Comparison of ENCODE assay signal across 8 mouse cellular contexts in genomic region chr6:127149303-127149943, GRCm38 (mm10). TPM values are rescaled to one million over a fixed set of nuclear protein-coding genes. Genes with fewer than 3 reads are reported as not detected.
DNase-seq lines count a peak whose midpoint lies in the region; ATAC-seq and TF ChIP-seq lines count a peak whose summit lies in the region.

No protein-coding gene starts in this region.

- peak; percentile 15 for DNase-seq in kidney, adult 2 months
- no peak for DNase-seq in kidney, adult 8-10 months
- peak; percentile 52 for DNase-seq in Muller cell, postnatal 12 days (ENCODE audit: inconsistent ontology term)
- peak; percentile 50 for DNase-seq in lung, postnatal 0 days (ENCODE audit: low spot score)
- DNase-seq in c-Kit-positive CD71-positive TER-119-positive erythroid progenitor cells, embryonic 14.5 days (ENCODE audit: low spot score): no peak

- no peak for TF ChIP-seq CTCF in kidney, adult 2 months (conservative IDR thresholded peaks at IDR 0.05; ENCODE audit: insufficient read depth, insufficient read length, low read depth, low read length)
- no peak for TF ChIP-seq CTCF in lung, postnatal 0 days (IDR thresholded peaks at IDR 0.05)

- H3K4me1 ChIP-seq in kidney, adult 2 months (ENCODE audit: control insufficient read depth, insufficient read depth, low read length): peaks cover 5% of the 10 kb centered on the region; the same call in 1 of the 2 replicates
- peaks cover 81% of the 10 kb centered on the region for H3K4me1 ChIP-seq in forebrain, embryonic 13.5 days
- H3K4me1 ChIP-seq in lung, postnatal 0 days (ENCODE audit: insufficient read depth, low read depth, low read length): peaks cover 32% of the 10 kb centered on the region; the same call in 1 of the 2 replicates
- peaks cover 42% of the 10 kb centered on the region for H3K4me1 ChIP-seq in stomach, embryonic 14.5 days (ENCODE audit: control insufficient read depth, insufficient read depth, low read length)

- H3K9me3 ChIP-seq in forebrain, embryonic 13.5 days (replicated peaks): no peaks in the 10 kb centered on the region
- H3K9me3 ChIP-seq in lung, postnatal 0 days (ENCODE audit: low read length): no peaks in the 10 kb centered on the region
- H3K9me3 ChIP-seq in stomach, embryonic 14.5 days (ENCODE audit: control insufficient read depth, low read depth, low read length): no peaks in the 10 kb centered on the region

- H3K36me3 ChIP-seq in kidney, adult 2 months (ENCODE audit: control insufficient read depth, insufficient read depth, low read length): no peaks in the 10 kb centered on the region
- peaks cover 28% of the 10 kb centered on the region for H3K36me3 ChIP-seq in forebrain, embryonic 13.5 days (ENCODE audit: poor library complexity, severe bottlenecking)
- no peaks in the 10 kb centered on the region for H3K36me3 ChIP-seq in lung, postnatal 0 days (ENCODE audit: insufficient read depth, low read length)
- H3K36me3 ChIP-seq in stomach, embryonic 14.5 days (ENCODE audit: control insufficient read depth, insufficient read depth, low read length): peaks cover 24% of the 10 kb centered on the region

- WGBS in kidney, adult 2 months: 1% methylated on average over 30 of the region's 30 CpGs
- WGBS in forebrain, embryonic 13.5 days: under 1% methylated on average over 30 of the region's 30 CpGs
- WGBS in lung, postnatal 0 days: under 1% methylated on average over 30 of the region's 30 CpGs
- under 1% methylated on average over 30 of the region's 30 CpGs for WGBS in stomach, embryonic 14.5 days

- TF ChIP-seq POLR2A in kidney, adult 2 months (IDR thresholded peaks at IDR 0.05; ENCODE audit: low read depth, low read length): no peak

- H3K9ac ChIP-seq in forebrain, embryonic 13.5 days: peak overlapping the region; percentile 95
- H3K9ac ChIP-seq in lung, postnatal 0 days (replicated peaks; ENCODE audit: low read depth): peak overlapping the region; percentile 84
- H3K9ac ChIP-seq in stomach, embryonic 14.5 days (replicated peaks; ENCODE audit: low read depth, low read length): peak overlapping the region; percentile 89

- ATAC-seq in forebrain, embryonic 13.5 days: no peak
- ATAC-seq in inflammation-experienced regulatory T-cells, adult 6 months: peak; percentile 6
- no peak for ATAC-seq in lung, postnatal 0 days
- ATAC-seq in stomach, embryonic 14.5 days (ENCODE audit: insufficient number of reproducible peaks, insufficient read depth, low FRiP score, low read depth): no peak

- no peak for TF ChIP-seq EP300 in lung, postnatal 0 days (IDR thresholded peaks at IDR 0.05)

- peak overlapping the region; percentile 91 for H3K4me2 ChIP-seq in forebrain, embryonic 13.5 days
- peak overlapping the region; percentile 90 for H3K4me2 ChIP-seq in lung, postnatal 0 days (replicated peaks; ENCODE audit: low read depth, low read length)
- H3K4me2 ChIP-seq in stomach, embryonic 14.5 days (replicated peaks; ENCODE audit: low read depth, low read length): peak overlapping the region; percentile 88

- H3K4me3 ChIP-seq in kidney, adult 2 months (ENCODE audit: insufficient read depth, low read depth, low read length): peak overlapping the region; percentile 55
- peak overlapping the region; percentile 78 for H3K4me3 ChIP-seq in forebrain, embryonic 13.5 days
- peak overlapping the region; percentile 75 for H3K4me3 ChIP-seq in lung, postnatal 0 days (ENCODE audit: low read depth, low read length)
- peak overlapping the region; percentile 89 for H3K4me3 ChIP-seq in stomach, embryonic 14.5 days (ENCODE audit: low read depth, low read length)

- H3K27ac ChIP-seq in kidney, adult 2 months (ENCODE audit: insufficient read depth, low read depth, low read length): peak overlapping the region; percentile 27
- H3K27ac ChIP-seq in forebrain, embryonic 13.5 days: peak overlapping the region; percentile 78
- H3K27ac ChIP-seq in lung, postnatal 0 days (ENCODE audit: low read length): peak overlapping the region; percentile 59
- peak overlapping the region; percentile 90 for H3K27ac ChIP-seq in stomach, embryonic 14.5 days (ENCODE audit: low read length)

- H3K27me3 ChIP-seq in kidney, adult 2 months (replicated peaks; ENCODE audit: control insufficient read depth, insufficient read depth, low read length): peaks cover 1% of the 10 kb centered on the region
- H3K27me3 ChIP-seq in forebrain, embryonic 13.5 days: peaks cover 18% of the 10 kb centered on the region
- no peaks in the 10 kb centered on the region for H3K27me3 ChIP-seq in lung, postnatal 0 days (replicated peaks; ENCODE audit: insufficient read depth, low read length)
- no peaks in the 10 kb centered on the region for H3K27me3 ChIP-seq in stomach, embryonic 14.5 days (ENCODE audit: control insufficient read depth, insufficient read depth, low read length)

RNA-seq across cellular contexts. Expression of gene Ccnd2, which starts 2.6 kb away (rescaled TPM):
- polyA plus RNA-seq in kidney, adult 2 months (2012; rRNA removed): 18.8 and 27.7 TPM in 2 replicates
- polyA plus RNA-seq in forebrain, embryonic 13.5 days (2015; fragmentation: Nextera tagmentation; extraction: Ambion mirVana): 1,785 and 2,054 TPM in 2 replicates
- 100 to 1,000 TPM; 622 to 765 (median 747) TPM for polyA plus RNA-seq in inflammation-experienced regulatory T-cells, adult 6 months (2017; shearing (Covaris generic))
- polyA plus RNA-seq in lung, postnatal 0 days (2015; fragmentation: Nextera tagmentation; extraction: Ambion mirVana): 286 and 310 TPM in 2 replicates
- polyA plus RNA-seq in stomach, embryonic 14.5 days (2014; fragmentation: Nextera tagmentation; extraction: Ambion mirVana): 1,255 and 1,268 TPM in 2 replicates

RNA-seq across cellular contexts. Expression of gene Tigar, which starts 40.1 kb away (rescaled TPM):
- 2.4 and 3.0 TPM in 2 replicates for polyA plus RNA-seq in kidney, adult 2 months (2012; rRNA removed)
- polyA plus RNA-seq in forebrain, embryonic 13.5 days (2015; fragmentation: Nextera tagmentation; extraction: Ambion mirVana): 6.6 and 7.0 TPM in 2 replicates
- polyA plus RNA-seq in inflammation-experienced regulatory T-cells, adult 6 months (2017; shearing (Covaris generic)): 10 to 100 TPM in 1 of 3 experiments, 1 to 10 TPM in 2; 7.5 to 10.6 (median 8.8) TPM
- 1.9 and 2.1 TPM in 2 replicates for polyA plus RNA-seq in lung, postnatal 0 days (2015; fragmentation: Nextera tagmentation; extraction: Ambion mirVana)
- 3.4 and 3.8 TPM in 2 replicates for polyA plus RNA-seq in stomach, embryonic 14.5 days (2014; fragmentation: Nextera tagmentation; extraction: Ambion mirVana)

Comparison
In these comparisons a context has a peak if more than half of its experiments do, and no peak if none do; other contexts are left out.
1. DNase-seq: peak in kidney, adult 2 months (single experiment), Muller cell, postnatal 12 days (single experiment) and lung, postnatal 0 days (single experiment); none in kidney, adult 8-10 months (0 of 2) and c-Kit-positive CD71-positive TER-119-positive erythroid progenitor cells, embryonic 14.5 days (single experiment).
2. H3K27ac ChIP-seq: peak in every context shown above with its lines; median percentile 90 in stomach, embryonic 14.5 days; 78 in forebrain, embryonic 13.5 days; 59 in lung, postnatal 0 days; 27 in kidney, adult 2 months.
3. Peak in every context shown above with its lines, with median percentiles within 50 percentile points of each other: H3K4me3 ChIP-seq, H3K4me2 ChIP-seq and H3K9ac ChIP-seq.